Mouse (Mus musculus): Measurements from ENCODE around the gene Tas2r138.

DNA sequence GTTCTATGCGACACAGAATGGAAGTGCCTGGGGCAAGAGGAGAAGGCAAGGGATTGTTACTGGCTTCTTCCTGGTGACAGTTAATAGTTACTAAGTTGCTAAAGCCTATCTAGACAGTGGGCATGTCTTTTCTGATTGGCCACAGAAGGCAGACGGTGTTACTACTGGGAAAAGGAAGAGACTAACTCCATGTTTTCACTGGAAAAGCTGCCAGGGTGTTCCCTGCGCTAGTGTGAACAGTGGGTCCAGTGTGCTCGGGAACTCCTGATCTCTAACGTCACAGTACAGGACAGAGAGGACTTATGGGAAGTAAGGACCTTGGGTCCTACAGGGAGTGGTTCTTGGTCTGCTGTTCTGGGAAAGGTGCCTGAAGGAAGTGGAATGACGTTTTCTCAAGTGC, 22.4 kb upstream of the Tas2r138 start:
- no peak for TF ChIP-seq POLR2AphosphoS2 (IDR thresholded peaks at IDR 0.05; ENCODE audit: insufficient read length, low read depth)
- TF ChIP-seq MYOD1 (IDR thresholded peaks at IDR 0.05; ENCODE audit: control insufficient read depth in 1 of 3, insufficient read length in 2 of 3, low read depth in 2 of 3): no peak

All from myocyte (in vitro differentiated cells).